Mouse (Mus musculus) embryonic facial prominence, embryonic 10.5 days (tissue): Measurements from ENCODE around the gene Dnmbp. TPM values are rescaled to one million over a fixed set of nuclear protein-coding genes. Genes with fewer than 3 reads are reported as not detected.
A peak's percentile ranks its signal among the peaks of the same experiment; 100 is the strongest.

Source experiments
- DNase-seq: peaks from one replicate; pipeline ENCODE4 v3.0.0-alpha.2; 2017; ENCODE audit warnings: low spot score
- H3K27ac ChIP-seq: fragments of 300-500 bp; sonication (generic); replicated peaks from 2 replicates; pipeline ENCODE4 v1.5.1; 2016; ENCODE audit warnings: mild to moderate bottlenecking
- H3K27me3 ChIP-seq: fragments of 300-500 bp; sonication (generic); replicated peaks from 2 replicates; pipeline ENCODE4 v1.6.1; 2016; ENCODE audit warnings: low read depth, mild to moderate bottlenecking; ENCODE audit not compliant: poor library complexity, severe bottlenecking
- H3K36me3 ChIP-seq: fragments of 300-500 bp; sonication (generic); replicated peaks from 2 replicates; pipeline ENCODE4 v1.6.1; 2016; ENCODE audit warnings: mild to moderate bottlenecking, moderate library complexity
- H3K4me1 ChIP-seq: fragments of 300-500 bp; sonication (generic); 2 replicates; pipeline ENCODE4 v1.6.1; 2016
- H3K4me3 ChIP-seq: fragments of 300-500 bp; sonication (generic); 2 replicates; pipeline ENCODE4 v1.5.1; 2016; ENCODE audit warnings: mild to moderate bottlenecking, moderate library complexity
- H3K9me3 ChIP-seq: fragments of 300-500 bp; sonication (generic); 2 replicates; pipeline ENCODE4 v1.6.1; 2016; ENCODE audit warnings: mild to moderate bottlenecking
- WGBS: fragments of 180-500 bp; shearing (Covaris S2); methylation state at CpG from one replicate; pipeline ENCODE4 v1.1.7; 2016; 5-methylcytosine and 5-hydroxymethylcytosine counted together
- polyA plus RNA-seq: library from polyadenylated mRNA; unstranded; fragments of >200 nt; fragmentation: Nextera tagmentation; extraction: Ambion mirVana; gene quantifications from 2 replicates; pipeline ENCODE4 v1.2.1, GENCODE M21; 2016

Dnmbp gene
- polyA plus RNA-seq, 1 experiment from 2014 or later = 20.4 TPM

DNA sequence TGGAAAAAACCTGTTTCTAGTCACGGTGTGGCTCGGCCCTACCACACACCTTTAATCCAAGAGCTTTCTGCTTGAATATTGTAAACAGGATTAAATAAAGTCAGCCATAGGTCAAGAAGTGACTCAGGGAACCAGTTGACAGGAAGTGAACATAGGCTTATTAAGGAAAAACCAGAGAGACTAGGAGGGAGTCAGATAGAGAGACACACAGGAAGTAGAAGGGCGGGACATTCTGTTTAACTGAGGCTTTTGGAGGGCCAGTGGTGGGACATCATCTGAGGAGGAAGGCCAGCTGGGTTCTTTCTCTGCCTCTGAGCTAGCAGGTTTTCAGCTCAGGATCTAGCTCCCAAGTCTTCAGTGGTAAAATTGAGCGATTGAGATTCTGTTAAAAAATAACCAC is 20.1 kb downstream of the Dnmbp start:
- peaks cover 6% of the 10 kb centered on the region; the same call in 1 of the 2 replicates for H3K9me3 ChIP-seq
- H3K4me3 ChIP-seq = no peak overlapping the region
- WGBS = 84% methylated on average over 4 of the region's 4 CpGs
- peaks cover 25% of the 10 kb centered on the region for H3K4me1 ChIP-seq
- peaks cover 5% of the 10 kb centered on the region; the same call in 1 of the 2 replicates for H3K27me3 ChIP-seq
- no peak overlapping the region for H3K27ac ChIP-seq
- peaks cover 9% of the 10 kb centered on the region for H3K36me3 ChIP-seq
- DNase-seq = no peak

DNA sequence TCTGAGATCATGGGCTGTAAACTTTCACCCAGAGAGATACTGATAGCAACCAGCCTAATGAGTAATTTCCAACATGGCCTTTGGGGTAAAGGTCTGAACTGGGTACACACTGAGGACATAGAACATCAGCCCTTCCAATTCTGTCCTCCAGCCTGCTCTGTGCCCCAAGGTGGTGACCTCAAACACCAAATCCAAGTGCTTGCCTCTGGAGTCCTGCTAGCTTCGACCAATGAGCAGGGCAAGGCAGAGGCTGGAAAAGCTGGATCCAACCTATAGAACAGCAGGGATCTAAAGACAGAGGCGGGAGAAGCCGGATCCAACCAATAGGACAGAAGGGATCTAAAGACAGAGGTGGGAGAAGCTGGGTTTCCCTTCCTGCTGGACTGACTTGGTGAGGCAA is 21.2 kb downstream of the Dnmbp start:
- no peak for DNase-seq
- H3K9me3 ChIP-seq = peaks cover 6% of the 10 kb centered on the region; the same call in 1 of the 2 replicates
- peaks cover 5% of the 10 kb centered on the region; the same call in 1 of the 2 replicates for H3K27me3 ChIP-seq
- WGBS = 84% methylated on average over 3 of the region's 3 CpGs
- no peak overlapping the region for H3K27ac ChIP-seq
- peaks cover 33% of the 10 kb centered on the region for H3K4me1 ChIP-seq
- H3K4me3 ChIP-seq = no peak overlapping the region
- H3K36me3 ChIP-seq = peaks cover 9% of the 10 kb centered on the region

GRCm38 (mm10) chr19:43917763-43918162 is 22.2 kb downstream of the Dnmbp start:
- Histone ChIP-seq H3K36me3 (no peaks in the 10 kb centered on the region), H3K27me3 (peaks cover 5% of the 10 kb centered on the region; the same call in 1 of the 2 replicates), H3K27ac (no peak overlapping the region), H3K4me1 (peaks cover 39% of the 10 kb centered on the region), H3K9me3 (no peaks in the 10 kb centered on the region), H3K4me3 (no peak overlapping the region)
- no peak for DNase-seq
- 81% methylated on average over 6 of the region's 6 CpGs for WGBS

- Histone ChIP-seq H3K4me3 (no peak overlapping the region), H3K9me3 (no peaks in the 10 kb centered on the region), H3K27me3 (peaks cover 5% of the 10 kb centered on the region; the same call in 1 of the 2 replicates), H3K27ac (no peak overlapping the region), H3K36me3 (no peaks in the 10 kb centered on the region), H3K4me1 (peaks cover 39% of the 10 kb centered on the region)
- no peak for DNase-seq
- 73% methylated on average over 2 of the region's 2 CpGs for WGBS
Measured at GRCm38 (mm10) chr19:43917406-43917691, 22.6 kb downstream of the Dnmbp start.

DNA sequence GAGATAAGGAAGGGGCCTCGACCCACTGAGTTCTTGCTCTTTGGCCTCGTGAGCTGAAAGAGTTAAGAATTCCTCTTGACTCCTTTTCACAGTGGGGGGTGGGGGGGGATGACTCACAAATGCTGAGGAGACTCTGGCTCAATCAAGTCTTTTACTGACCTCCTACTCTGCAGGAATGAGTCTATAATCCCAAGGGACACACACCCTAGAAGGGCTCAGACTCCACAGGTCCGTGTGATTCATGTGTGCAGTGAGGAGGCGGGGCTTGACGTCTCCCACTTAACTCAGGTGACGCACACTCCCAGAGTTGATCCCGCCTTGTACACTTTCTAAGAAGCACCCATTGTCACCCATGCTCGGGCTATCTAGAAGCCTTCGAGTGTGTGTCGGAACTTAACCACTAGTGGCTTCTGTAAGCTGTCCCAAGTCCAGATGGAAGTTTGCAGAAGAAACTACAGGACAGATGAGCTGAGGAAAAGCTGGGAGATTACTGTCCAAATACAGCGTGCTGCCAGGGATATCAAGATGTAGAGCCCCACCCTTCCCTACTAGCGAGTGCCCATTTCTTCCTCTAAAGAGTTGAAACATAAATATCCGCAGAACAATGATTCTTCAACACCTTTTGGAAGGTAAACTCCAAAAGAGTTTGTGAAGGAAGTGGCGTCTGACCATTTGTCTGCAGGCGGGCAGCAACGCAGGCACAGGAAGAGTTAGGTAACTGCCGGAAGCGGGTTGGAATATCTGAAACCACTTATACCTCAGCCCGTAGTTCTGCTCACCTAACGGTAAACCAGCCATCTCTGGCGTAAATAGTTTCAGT is 23.2 kb downstream of the Dnmbp start:
- no peak for DNase-seq
- 71% methylated on average over 21 of the region's 21 CpGs for WGBS
- no peak overlapping the region for H3K4me3 ChIP-seq
- H3K4me1 ChIP-seq = peaks cover 39% of the 10 kb centered on the region
- no peaks in the 10 kb centered on the region for H3K36me3 ChIP-seq
- no peak overlapping the region for H3K27ac ChIP-seq
- no peaks in the 10 kb centered on the region for H3K9me3 ChIP-seq
- H3K27me3 ChIP-seq = peaks cover 5% of the 10 kb centered on the region; the same call in 1 of the 2 replicates

- Histone ChIP-seq H3K9me3 (no peaks in the 10 kb centered on the region), H3K27ac (no peak overlapping the region), H3K4me3 (no peak overlapping the region), H3K4me1 (peaks cover 32% of the 10 kb centered on the region), H3K36me3 (peaks cover 4% of the 10 kb centered on the region), H3K27me3 (no peaks in the 10 kb centered on the region)
- WGBS = 65% methylated on average over 9 of the region's 9 CpGs
- DNase-seq = no peak
Measured at GRCm38 (mm10) chr19:43915431-43915830, 24.6 kb downstream of the Dnmbp start.

GRCm38 (mm10) chr19:43914986-43915385 is 25.0 kb downstream of the Dnmbp start:
- no peak overlapping the region for H3K27ac ChIP-seq
- 92% methylated on average over 9 of the region's 9 CpGs for WGBS
- H3K4me1 ChIP-seq = peaks cover 28% of the 10 kb centered on the region
- no peaks in the 10 kb centered on the region for H3K9me3 ChIP-seq
- H3K4me3 ChIP-seq = no peak overlapping the region
- peaks cover 4% of the 10 kb centered on the region for H3K36me3 ChIP-seq
- DNase-seq = no peak
- H3K27me3 ChIP-seq = no peaks in the 10 kb centered on the region

GRCm38 (mm10) chr19:43912775-43913486 is 27.1 kb downstream of the Dnmbp start:
- H3K36me3 ChIP-seq = peaks cover 4% of the 10 kb centered on the region
- no peak overlapping the region for H3K27ac ChIP-seq
- no peak overlapping the region for H3K4me3 ChIP-seq
- no peak for DNase-seq
- WGBS = 81% methylated on average over 4 of the region's 4 CpGs
- no peaks in the 10 kb centered on the region for H3K9me3 ChIP-seq
- peaks cover 24% of the 10 kb centered on the region for H3K4me1 ChIP-seq
- no peaks in the 10 kb centered on the region for H3K27me3 ChIP-seq

GRCm38 (mm10) chr19:43906492-43906891 is 33.5 kb downstream of the Dnmbp start:
- H3K4me1 ChIP-seq = peaks cover 10% of the 10 kb centered on the region
- H3K27me3 ChIP-seq = no peaks in the 10 kb centered on the region
- DNase-seq = no peak
- 92% methylated on average over 7 of the region's 7 CpGs for WGBS
- no peak overlapping the region for H3K4me3 ChIP-seq
- no peaks in the 10 kb centered on the region for H3K9me3 ChIP-seq
- H3K27ac ChIP-seq = no peak overlapping the region
- H3K36me3 ChIP-seq = peaks cover 23% of the 10 kb centered on the region

- Histone ChIP-seq H3K27me3 (no peaks in the 10 kb centered on the region), H3K9me3 (no peaks in the 10 kb centered on the region), H3K4me3 (no peak overlapping the region), H3K27ac (no peak overlapping the region), H3K36me3 (peaks cover 26% of the 10 kb centered on the region), H3K4me1 (peaks cover 10% of the 10 kb centered on the region)
- 42% methylated on average over 5 of the region's 5 CpGs for WGBS
- DNase-seq = peak; percentile 53
Measured at GRCm38 (mm10) chr19:43905985-43906384, 34.0 kb downstream of the Dnmbp start.

- DNase-seq = no peak
- Histone ChIP-seq H3K27me3 (no peaks in the 10 kb centered on the region), H3K4me1 (peaks cover 10% of the 10 kb centered on the region), H3K27ac (0 out of 2 replicates have a peak overlapping the region, but pooled peaks have one; percentile 2), H3K4me3 (no peak overlapping the region), H3K36me3 (peaks cover 32% of the 10 kb centered on the region), H3K9me3 (no peaks in the 10 kb centered on the region)
- WGBS = 49% methylated on average over 8 of the region's 8 CpGs
Measured at GRCm38 (mm10) chr19:43905136-43905535, 34.9 kb downstream of the Dnmbp start.

GRCm38 (mm10) chr19:43904327-43904726 is 35.7 kb downstream of the Dnmbp start:
- H3K36me3 ChIP-seq = peaks cover 40% of the 10 kb centered on the region

DNA sequence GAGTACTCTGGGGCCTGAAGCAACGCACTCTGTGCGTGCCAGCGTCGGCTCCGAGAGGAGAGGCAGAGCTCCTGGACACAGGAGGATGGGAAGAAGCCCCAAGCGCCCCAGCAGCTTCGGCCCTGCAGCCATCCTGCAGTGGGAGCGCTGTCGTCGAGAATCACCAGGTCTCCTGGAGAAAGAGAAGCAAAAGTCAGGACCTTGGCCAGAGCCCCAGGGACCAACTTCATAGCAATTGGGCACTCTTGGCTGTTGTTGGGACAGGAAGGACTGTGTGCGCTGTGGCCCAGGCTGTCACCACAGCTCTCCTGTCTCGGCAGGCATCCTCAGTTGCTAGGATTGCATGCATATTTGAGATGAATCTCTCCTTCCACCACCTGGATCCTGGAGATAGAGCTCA is 37.1 kb downstream of the Dnmbp start:
- 40% methylated on average over 12 of the region's 12 CpGs for WGBS
- Histone ChIP-seq H3K4me1 (peaks cover 18% of the 10 kb centered on the region), H3K27ac (no peak overlapping the region), H3K27me3 (no peaks in the 10 kb centered on the region), H3K9me3 (no peaks in the 10 kb centered on the region), H3K4me3 (no peak overlapping the region), H3K36me3 (peaks cover 40% of the 10 kb centered on the region)
- DNase-seq = no peak

More at GRCm38 (mm10) chr19:43904327-43904726, 35.7 kb downstream of the Dnmbp start:
- H3K9me3 ChIP-seq = no peaks in the 10 kb centered on the region
- H3K4me1 ChIP-seq = peaks cover 10% of the 10 kb centered on the region
- H3K27me3 ChIP-seq = no peaks in the 10 kb centered on the region
- no peak overlapping the region for H3K4me3 ChIP-seq
- 84% methylated on average over 11 of the region's 11 CpGs for WGBS
- no peak for DNase-seq
- H3K27ac ChIP-seq = no peak overlapping the region
